Mouse (Mus musculus) MEL (cell line): ENCODE data around the gene Erc1. TPM values are rescaled to one million over a fixed set of nuclear protein-coding genes. Genes with fewer than 3 reads are reported as not detected.

Experiments used
- DNase-seq: peaks from one replicate; pipeline ENCODE4 v3.0.0; 2011; ENCODE audit warnings: low read depth, low spot score
- H3K27ac ChIP-seq: 2 replicates; pipeline ENCODE4 v1.5.1; 2012; ENCODE audit warnings: low read depth, mild to moderate bottlenecking, control low read depth, low read length, moderate library complexity; ENCODE audit not compliant: control insufficient read depth
- H3K27me3 ChIP-seq, 2 experiments: fragments of 150-350 bp in 1 of 2; sonication (generic) in 1 of 2; 2 replicates each; pipeline ENCODE4 v1.6.1; 2012; ENCODE audit warnings: low read length in 2 of 2, mild to moderate bottlenecking in 2 of 2, improper control_type of control experiment in 1 of 2, moderate library complexity in 1 of 2; ENCODE audit not compliant: insufficient read depth in 2 of 2, control insufficient read depth in 1 of 2
- H3K36me3 ChIP-seq, 2 experiments: 2 replicates each; pipeline ENCODE4 v1.6.1; 2012 to 2014; ENCODE audit warnings: low read length in 2 of 2, improper control_type of control experiment in 1 of 2, inconsistent platforms in 1 of 2, mild to moderate bottlenecking in 1 of 2; ENCODE audit not compliant: insufficient read depth in 2 of 2, control insufficient read depth in 1 of 2
- H3K4me1 ChIP-seq, 2 experiments: fragments of 150-350 bp in 1 of 2; sonication (generic) in 1 of 2; 2 replicates each; pipeline ENCODE4 v1.6.1; 2012; ENCODE audit warnings: low read length in 2 of 2, improper control_type of control experiment in 1 of 2, mild to moderate bottlenecking in 1 of 2; ENCODE audit not compliant: insufficient read depth in 2 of 2, control insufficient read depth in 1 of 2
- H3K4me3 ChIP-seq, 2 experiments: fragments of 150-350 bp in 1 of 2; sonication (generic) in 1 of 2; 2 replicates each; pipeline ENCODE4 v1.5.1; 2012; ENCODE audit warnings: low read depth in 2 of 2, low read length in 2 of 2, mild to moderate bottlenecking in 2 of 2, moderate library complexity in 2 of 2, control low read depth in 1 of 2, improper control_type of control experiment in 1 of 2; ENCODE audit not compliant: control insufficient read depth in 1 of 2, insufficient read depth in 1 of 2
- H3K79me2 ChIP-seq: 2 replicates; pipeline ENCODE4 v1.6.1; 2012; ENCODE audit warnings: mild to moderate bottlenecking, low read length, moderate library complexity; ENCODE audit not compliant: control insufficient read depth, poor library complexity, insufficient read depth
- H3K9ac ChIP-seq: 2 replicates; pipeline ENCODE4 v1.6.1; 2012; ENCODE audit warnings: low read depth, mild to moderate bottlenecking, control low read depth, low read length, moderate library complexity; ENCODE audit not compliant: control insufficient read depth, poor library complexity, severe bottlenecking
- H3K9me3 ChIP-seq: fragments of 150-350 bp; sonication (generic); replicated peaks from 2 replicates; pipeline ENCODE4 v1.6.1; 2012; ENCODE audit warnings: mild to moderate bottlenecking, low read length, improper control_type of control experiment, moderate library complexity; ENCODE audit not compliant: insufficient read depth
- CHD2 ChIP-seq: IDR thresholded peaks from 2 replicates; pipeline ENCODE4 v1.6.1; 2011; ENCODE audit warnings: low read length, improper control_type of control experiment
- EP300 ChIP-seq, 2 experiments: IDR thresholded peaks; 2 replicates each; pipeline ENCODE4 v1.6.1; 2011; ENCODE audit warnings: improper control_type of control experiment in 2 of 2, low read length in 2 of 2, low read depth in 1 of 2, mild to moderate bottlenecking in 1 of 2
- GABPA ChIP-seq: IDR thresholded peaks from 2 replicates; pipeline ENCODE4 v1.6.1; 2012; ENCODE audit warnings: low read depth, mild to moderate bottlenecking, inconsistent platforms, low read length, improper control_type of control experiment, moderate library complexity
- GATA1 ChIP-seq: IDR thresholded peaks from 2 replicates; pipeline ENCODE4 v1.6.1; 2011; ENCODE audit warnings: low read depth, low read length, improper control_type of control experiment
- MAFK ChIP-seq: IDR thresholded peaks from 2 replicates; pipeline ENCODE4 v1.6.1; 2011; ENCODE audit warnings: low read depth, mild to moderate bottlenecking, low read length, improper control_type of control experiment, borderline replicate concordance
- MEF2A ChIP-seq: IDR thresholded peaks from 2 replicates; pipeline ENCODE4 v1.6.1; 2014; ENCODE audit warnings: low read depth, mild to moderate bottlenecking, inconsistent platforms, low read length, improper control_type of control experiment; ENCODE audit not compliant: poor library complexity, insufficient replicate concordance, severe bottlenecking; ENCODE audit errors: extremely low read depth
- MYB ChIP-seq: IDR thresholded peaks from 2 replicates; pipeline ENCODE4 v1.6.1; 2011; ENCODE audit warnings: mild to moderate bottlenecking, low read depth, low read length, improper control_type of control experiment
- MYC ChIP-seq: IDR thresholded peaks from 2 replicates; pipeline ENCODE4 v1.6.1; 2011; ENCODE audit warnings: low read depth, mild to moderate bottlenecking, low read length, improper control_type of control experiment, moderate library complexity
- NRF1 ChIP-seq: IDR thresholded peaks from 2 replicates; pipeline ENCODE4 v1.6.1; 2014; ENCODE audit warnings: low read depth, mild to moderate bottlenecking, inconsistent platforms, low read length, improper control_type of control experiment, moderate library complexity; ENCODE audit not compliant: poor library complexity, insufficient read depth, severe bottlenecking
- POLR2AphosphoS2 ChIP-seq: IDR thresholded peaks from 2 replicates; pipeline ENCODE4 v1.6.1; 2011; ENCODE audit warnings: low read length, improper control_type of control experiment
- POLR2AphosphoS5 ChIP-seq: IDR thresholded peaks from 2 replicates; pipeline ENCODE4 v1.6.1; 2012; ENCODE audit warnings: low read depth, borderline replicate concordance, mild to moderate bottlenecking, inconsistent platforms, low read length, moderate library complexity, mixed read lengths
- SIN3A ChIP-seq: IDR thresholded peaks from 2 replicates; pipeline ENCODE4 v1.6.1; 2012; ENCODE audit warnings: low read length, improper control_type of control experiment, inconsistent platforms
- SMC3 ChIP-seq: IDR thresholded peaks from 2 replicates; pipeline ENCODE4 v1.6.1; 2011; ENCODE audit warnings: low read depth, low read length, improper control_type of control experiment
- TAL1 ChIP-seq: IDR thresholded peaks from 2 replicates; pipeline ENCODE4 v1.6.1; 2012; ENCODE audit warnings: mild to moderate bottlenecking, inconsistent platforms, low read length, moderate library complexity, mixed read lengths
- TBP ChIP-seq: IDR thresholded peaks from 2 replicates; pipeline ENCODE4 v1.8.0; 2011; ENCODE audit warnings: low read depth, low read length, improper control_type of control experiment
- UBTF ChIP-seq: IDR thresholded peaks from 2 replicates; pipeline ENCODE4 v1.6.1; 2012; ENCODE audit warnings: low read depth, mild to moderate bottlenecking, inconsistent platforms, low read length, improper control_type of control experiment, moderate library complexity, borderline replicate concordance; ENCODE audit not compliant: insufficient read depth
- USF1 ChIP-seq: IDR thresholded peaks from 2 replicates; pipeline ENCODE4 v1.6.1; 2014; ENCODE audit warnings: low read depth, mild to moderate bottlenecking, inconsistent platforms, low read length, improper control_type of control experiment, moderate library complexity
- ZKSCAN1 ChIP-seq: IDR thresholded peaks from 2 replicates; pipeline ENCODE4 v1.6.1; 2012; ENCODE audit warnings: low read depth, mild to moderate bottlenecking, inconsistent platforms, low read length, improper control_type of control experiment, moderate library complexity
- ZMIZ1 ChIP-seq: IDR thresholded peaks from 2 replicates; pipeline ENCODE4 v1.6.1; 2012; ENCODE audit warnings: low read depth, mild to moderate bottlenecking, inconsistent platforms, low read length, improper control_type of control experiment, moderate library complexity
- ZNF384 ChIP-seq: IDR thresholded peaks from 2 replicates; pipeline ENCODE4 v1.6.1; 2012; ENCODE audit warnings: low read depth, mild to moderate bottlenecking, inconsistent platforms, low read length, improper control_type of control experiment
- polyA plus RNA-seq, 2 experiments: library from polyadenylated mRNA; stranded (reverse) in 1 of 2; unstranded in 1 of 2; fragments of >175 nt in 1 of 2; fragments of >200 nt in 1 of 2; gene quantifications; 2 replicates each; pipeline versions ENCODE4 v1.2.1 to v1.2.4; 2012; ENCODE audit warnings: low replicate concordance in 2 of 2, low read depth in 1 of 2; ENCODE audit not compliant: insufficient read length in 2 of 2, insufficient read depth in 1 of 2, missing spikeins in 1 of 2
- total RNA-seq: library from RNA; depleted of rRNA; stranded (reverse); fragments of 300-350 nt; gene quantifications from 2 replicates; pipeline ENCODE4 v1.2.3, GENCODE M21; 2012

Erc1 gene
- total and polyA plus RNA-seq, 3 experiments: 3.8 to 79.9 (median 9.4) TPM

DNA sequence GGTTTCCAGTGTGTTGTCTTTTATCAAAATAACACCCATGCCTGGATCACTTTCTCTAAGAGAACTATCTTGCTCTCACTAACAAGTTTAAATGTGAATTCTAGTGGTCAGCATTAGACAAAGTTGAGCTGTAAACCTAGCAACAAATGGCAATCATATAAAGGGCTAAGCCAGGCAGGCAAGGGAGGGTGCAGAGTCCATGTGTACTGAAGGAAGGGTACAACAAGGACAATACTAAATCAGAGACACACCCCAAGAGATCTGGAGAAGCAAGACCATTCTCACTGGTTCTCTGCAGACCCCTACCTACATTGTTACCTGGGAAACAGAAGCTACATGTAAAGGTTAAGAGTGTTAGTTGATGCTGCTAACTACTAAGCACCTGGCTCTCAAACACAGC is 161.5 kb downstream of the Erc1 start:
- Histone ChIP-seq H3K36me3 (no peaks in the 10 kb centered on the region), H3K27ac (no peak overlapping the region), H3K4me3 (no peak overlapping the region), H3K4me1 (no peaks in the 10 kb centered on the region), H3K9me3 (no peaks in the 10 kb centered on the region), H3K79me2 (no peaks in the 10 kb centered on the region)
- no peak for DNase-seq
- TF ChIP-seq GATA1 (no peak), MYB (no peak)
- TF ChIP-seq, all 39 proteins: peak for 0
- no peak overlapping the region for H3K9ac ChIP-seq
- no peaks in the 10 kb centered on the region for H3K27me3 ChIP-seq

DNA sequence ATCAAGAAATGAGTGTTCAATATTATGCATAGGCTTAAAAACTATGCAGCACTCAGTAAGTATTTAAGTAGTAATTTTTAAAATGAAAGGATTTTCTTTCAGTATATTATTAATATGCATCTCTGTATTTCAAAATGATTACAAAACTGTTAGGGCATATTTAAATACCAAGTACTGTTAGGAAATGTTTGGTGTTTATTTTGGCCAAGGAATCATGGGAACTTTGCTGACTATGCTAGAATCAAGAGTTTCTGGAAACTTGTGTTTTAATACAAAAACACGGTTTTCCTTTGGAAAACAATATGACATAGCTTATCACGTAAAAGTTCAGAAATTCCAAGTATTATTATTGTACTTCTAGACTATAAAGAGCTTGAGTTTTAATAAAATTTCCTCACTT is 167.2 kb downstream of the Erc1 start:
- no peaks in the 10 kb centered on the region for H3K9me3 ChIP-seq
- DNase-seq: no peak
- H3K79me2 ChIP-seq: no peaks in the 10 kb centered on the region
- H3K36me3 ChIP-seq: no peaks in the 10 kb centered on the region
- no peaks in the 10 kb centered on the region for H3K27me3 ChIP-seq
- no peak for TF ChIP-seq UBTF
- TF ChIP-seq SMC3: no peak
- no peak for TF ChIP-seq ZNF384
- TF ChIP-seq ZKSCAN1: no peak
- no peak for TF ChIP-seq MYC
- TF ChIP-seq NRF1: no peak
- TF ChIP-seq ZMIZ1: no peak
- no peak for TF ChIP-seq TBP
- no peak for TF ChIP-seq POLR2AphosphoS5
- no peak for TF ChIP-seq MEF2A
- no peak for TF ChIP-seq EP300 (IDR thresholded peaks at IDR 0.05; ENCODE audit: low read depth in 1 of 2, low read length in 2 of 2)
- no peak for TF ChIP-seq GABPA
- TF ChIP-seq MAFK: no peak
- TF ChIP-seq USF1: no peak
- TF ChIP-seq POLR2AphosphoS2: no peak
- TF ChIP-seq CHD2: no peak
- TF ChIP-seq TAL1: no peak
- TF ChIP-seq GATA1: no peak
- TF ChIP-seq SIN3A: no peak
- H3K9ac ChIP-seq: no peak overlapping the region
- H3K27ac ChIP-seq: no peak overlapping the region
- H3K4me1 ChIP-seq: no peaks in the 10 kb centered on the region
- no peak overlapping the region for H3K4me3 ChIP-seq
